Mouse (Mus musculus): ENCODE data around the gene Slc9a4.

GRCm38 (mm10) chr1:40648234-40648633, 68.4 kb downstream of the Slc9a4 start:
- no peak for TF ChIP-seq CTCF (IDR thresholded peaks at IDR 0.05; ENCODE audit: low read depth)
- no peak for TF ChIP-seq EP300 (optimal IDR thresholded peaks at IDR 0.05)
